Mouse (Mus musculus) cortical plate, adult 2 months (tissue): ENCODE measurements around the gene Limk2.

ENCODE experiments used
- CTCF ChIP-seq: fragments of 200-500 bp; IDR thresholded peaks from 2 replicates; pipeline ENCODE4 v1.5.1; 2011; ENCODE audit warnings: mild to moderate bottlenecking, control low read depth, low read length; ENCODE audit not compliant: insufficient read depth; ENCODE audit errors: extremely low read depth
- POLR2A ChIP-seq: fragments of 200-500 bp; IDR thresholded peaks from 2 replicates; pipeline ENCODE4 v1.6.1; 2011; ENCODE audit warnings: mild to moderate bottlenecking, low read length, control low read depth; ENCODE audit not compliant: insufficient read depth; ENCODE audit errors: extremely low read depth

- TF ChIP-seq CTCF (no peak), POLR2A (no peak)
Measured at GRCm38 (mm10) chr11:3311586-3312347, 97.2 kb downstream of the Limk2 start.
